Mouse (Mus musculus) layer of hippocampus, postnatal 25 days (tissue): ENCODE results near the gene Tgfbr2. TPM values are rescaled to one million over a fixed set of nuclear protein-coding genes. Genes with fewer than 3 reads are reported as not detected.
"Not testable (repeated sequence)": the region's sequence is repeated elsewhere in the genome, so short reads cannot be mapped to it uniquely, and the experiment has no call there.

Experiments
- DNase-seq, 2 experiments: peaks; one replicate each; pipeline ENCODE4 v3.0.0; 2022; ENCODE audit warnings: mixed read lengths in 2 of 2, low spot score in 1 of 2; ENCODE audit errors: extremely low spot score in 1 of 2
- total RNA-seq, 2 experiments: library from RNA; stranded (reverse); gene quantifications; 2 replicates each; pipeline ENCODE4 v1.2.3; 2021

The Tgfbr2 gene
- total RNA-seq, 2 experiments from 2014 or later: 10.4 to 12.2 TPM

- DNase-seq: no peak
Measured at GRCm38 (mm10) chr9:116083726-116084323, 91.3 kb downstream of the Tgfbr2 start.

- DNase-seq: no peak
Measured at GRCm38 (mm10) chr9:116083300-116083699, 91.9 kb downstream of the Tgfbr2 start.

- DNase-seq: no peak
Measured at GRCm38 (mm10) chr9:116081781-116082180, 93.4 kb downstream of the Tgfbr2 start.

- no peak for DNase-seq
Measured at GRCm38 (mm10) chr9:116077419-116077818, 97.7 kb downstream of the Tgfbr2 start.

DNA sequence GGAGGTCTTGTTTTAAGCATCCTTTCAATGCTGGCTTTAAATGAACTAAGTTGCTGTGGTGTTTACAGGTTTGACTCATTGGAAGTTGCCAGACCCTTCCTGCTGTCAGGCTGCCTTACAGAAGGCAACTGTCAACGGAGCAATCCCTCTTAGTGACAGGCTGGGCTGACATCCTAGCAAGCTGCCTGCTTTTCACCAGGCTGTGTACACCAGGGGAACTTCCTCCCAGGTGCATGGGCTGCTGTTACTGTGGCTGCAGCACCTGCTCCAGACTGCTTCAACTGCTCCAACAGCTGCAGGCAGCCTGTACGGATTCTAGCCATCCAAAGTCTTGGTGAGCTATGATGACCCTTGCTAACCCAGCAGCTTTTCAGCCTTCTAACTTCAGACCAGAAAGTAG lies 98.2 kb downstream of the Tgfbr2 start:
- no peak for DNase-seq

DNA sequence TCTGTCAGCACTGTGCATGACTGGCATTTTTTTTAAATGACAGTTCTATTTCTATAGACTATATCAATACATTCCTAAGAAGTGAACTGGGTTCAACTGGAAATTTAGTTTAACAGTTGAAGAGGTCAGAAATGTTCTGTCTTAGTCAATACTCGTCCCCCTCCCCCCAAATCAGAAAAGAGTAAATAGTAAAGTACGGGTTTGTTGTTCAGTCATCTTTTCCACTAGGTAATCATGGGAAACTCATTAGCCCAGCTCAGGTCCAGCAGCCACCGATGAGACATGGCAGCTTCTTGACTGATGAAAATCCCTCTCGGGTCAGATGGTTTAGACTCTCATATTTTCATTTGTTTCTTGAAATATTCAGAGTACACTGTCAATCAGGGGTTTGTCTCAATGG lies 99.0 kb downstream of the Tgfbr2 start:
- no peak for DNase-seq

DNA sequence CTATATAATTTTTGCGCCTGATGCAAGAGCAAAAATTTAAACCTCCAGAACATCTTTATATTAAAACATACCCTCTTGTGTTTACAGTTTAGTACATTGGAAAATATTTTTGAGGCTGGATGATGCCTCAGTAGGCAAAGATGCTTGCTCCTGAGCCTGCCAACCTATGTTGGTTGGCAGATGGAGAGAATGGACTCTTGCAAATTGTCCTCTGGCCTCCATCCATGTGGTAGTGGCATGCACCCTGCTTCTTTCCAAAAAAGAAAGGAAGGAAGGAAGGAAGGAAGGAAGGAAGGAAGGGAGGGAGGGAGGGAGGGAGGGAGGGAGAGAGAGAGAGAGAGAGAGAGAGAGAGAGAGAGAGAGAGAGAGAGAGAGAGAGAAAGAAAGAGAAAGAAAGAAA lies 103.6 kb downstream of the Tgfbr2 start:
- DNase-seq: not testable (repeated sequence)

DNA sequence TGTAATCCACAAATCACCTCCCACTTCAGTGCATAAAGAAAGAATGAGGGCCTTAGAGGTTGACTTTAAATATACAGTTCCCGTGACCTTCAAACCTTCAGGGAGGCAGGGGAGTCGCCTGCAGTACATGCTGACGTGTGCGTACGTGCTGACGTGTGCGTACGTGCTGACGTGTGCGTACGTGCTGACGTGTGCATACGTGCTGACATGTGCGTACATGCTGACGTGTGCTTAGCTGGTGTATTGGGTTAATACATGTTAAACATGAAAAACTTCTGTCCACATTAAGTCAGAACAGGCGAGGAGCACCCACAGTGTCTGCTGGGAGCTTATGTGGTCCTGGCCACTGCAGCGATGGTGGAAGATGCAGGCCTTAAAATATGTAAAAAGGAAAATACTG lies 110.4 kb downstream of the Tgfbr2 start:
- no peak for DNase-seq

DNA sequence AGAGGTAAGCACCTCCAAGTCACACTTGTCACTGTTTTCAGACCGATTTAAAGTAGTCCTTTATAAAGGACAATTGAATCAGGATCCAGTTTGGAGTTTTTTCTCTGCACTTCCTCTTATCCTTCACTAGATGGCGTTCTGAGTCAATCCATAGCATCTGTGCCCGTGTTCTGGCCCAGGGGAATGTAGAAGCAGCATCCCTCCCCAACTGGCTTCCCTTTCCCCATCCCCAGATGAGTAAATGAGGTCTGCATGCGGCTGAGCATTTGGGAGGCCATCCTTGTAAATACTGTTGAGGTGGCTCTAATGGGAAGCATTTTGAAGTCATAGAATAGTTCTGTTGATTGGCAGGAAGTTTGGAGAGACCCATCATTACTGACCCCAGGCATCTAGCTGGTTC lies 114.5 kb downstream of the Tgfbr2 start:
- peak in 1 of 2 experiments; percentile 11 for DNase-seq

- DNase-seq: no peak
Measured at GRCm38 (mm10) chr9:116059156-116059555, 116.0 kb downstream of the Tgfbr2 start.

DNA sequence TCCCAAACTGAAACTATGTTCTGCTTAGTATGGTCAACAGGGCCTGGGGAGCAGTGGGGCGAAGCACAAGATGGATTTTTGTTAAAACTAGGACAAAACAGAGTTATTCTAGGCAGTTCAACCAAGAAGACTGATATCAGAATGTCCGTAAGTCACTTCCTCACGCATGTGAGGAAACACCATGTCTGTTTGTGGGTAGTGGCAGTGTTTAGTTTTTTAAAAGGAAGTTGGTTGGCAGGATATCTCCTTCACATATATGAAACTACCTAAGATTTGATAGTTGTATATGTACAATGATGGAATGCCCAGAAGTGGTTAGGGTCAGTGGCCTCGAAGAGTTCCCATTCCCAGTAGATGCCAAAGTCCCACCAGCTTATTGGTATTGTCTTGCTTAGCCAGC lies 116.7 kb downstream of the Tgfbr2 start:
- DNase-seq: no peak

DNA sequence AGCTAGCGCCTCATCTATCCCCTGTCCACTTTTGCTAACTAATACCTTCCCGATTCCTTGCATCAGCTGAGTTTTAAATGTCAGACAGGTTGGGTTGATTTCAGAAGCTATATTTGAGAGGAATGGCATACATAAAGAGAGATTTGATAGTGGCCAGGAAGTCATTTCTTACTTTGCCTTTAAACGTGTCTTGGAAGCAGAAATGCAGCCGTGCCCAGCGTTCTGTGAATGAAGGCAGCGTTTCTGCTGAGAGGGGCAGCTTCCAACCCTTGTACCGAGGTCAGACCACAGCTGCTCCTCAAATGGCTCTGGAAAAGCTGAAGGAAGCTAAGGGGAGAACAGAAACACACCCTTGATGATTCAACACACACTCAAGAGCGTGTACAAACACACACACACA lies 121.2 kb downstream of the Tgfbr2 start:
- no peak for DNase-seq

DNA sequence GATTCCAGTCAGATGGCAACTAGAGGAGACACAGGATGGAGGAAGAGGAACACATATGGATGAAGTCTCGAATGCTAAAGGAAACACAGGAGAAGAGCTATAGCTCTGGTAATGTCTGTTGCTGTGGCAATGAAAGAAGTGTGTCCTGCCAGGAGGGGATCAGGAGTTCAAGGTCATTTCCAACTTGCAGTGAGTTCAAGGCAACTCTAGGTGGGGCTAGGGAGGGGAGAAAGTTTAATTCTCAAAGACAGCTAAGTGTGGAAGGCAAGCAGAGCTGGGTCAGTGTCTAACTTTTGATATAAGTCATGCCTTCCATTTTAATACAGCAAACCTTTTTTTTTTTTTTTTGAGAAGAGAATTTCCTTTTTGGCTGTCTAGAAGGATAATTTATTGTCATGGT lies 125.2 kb downstream of the Tgfbr2 start:
- DNase-seq: no peak

GRCm38 (mm10) chr9:116041787-116042186 lies 133.4 kb downstream of the Tgfbr2 start:
- peak; percentile 95 to 99 for DNase-seq

DNA sequence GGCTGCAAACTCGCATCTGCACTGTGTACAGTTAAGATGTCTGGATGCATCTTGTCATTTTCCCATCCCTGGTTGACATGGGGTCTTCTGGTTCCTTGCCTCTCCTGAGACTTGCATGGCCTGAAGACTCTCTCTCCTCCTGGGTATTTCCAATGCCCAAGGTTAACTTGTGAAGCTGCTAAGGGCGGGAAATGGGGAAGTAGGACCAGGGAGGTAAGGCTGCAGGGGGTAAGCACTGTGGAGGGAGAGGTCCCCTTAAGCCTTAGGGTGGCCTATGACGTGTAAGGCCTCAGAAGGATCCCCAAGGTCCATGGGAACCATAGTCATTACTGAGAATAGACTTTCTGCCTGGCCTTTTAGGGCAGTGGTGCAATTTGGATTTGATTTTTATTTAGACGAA lies 133.8 kb downstream of the Tgfbr2 start:
- DNase-seq: no peak

DNA sequence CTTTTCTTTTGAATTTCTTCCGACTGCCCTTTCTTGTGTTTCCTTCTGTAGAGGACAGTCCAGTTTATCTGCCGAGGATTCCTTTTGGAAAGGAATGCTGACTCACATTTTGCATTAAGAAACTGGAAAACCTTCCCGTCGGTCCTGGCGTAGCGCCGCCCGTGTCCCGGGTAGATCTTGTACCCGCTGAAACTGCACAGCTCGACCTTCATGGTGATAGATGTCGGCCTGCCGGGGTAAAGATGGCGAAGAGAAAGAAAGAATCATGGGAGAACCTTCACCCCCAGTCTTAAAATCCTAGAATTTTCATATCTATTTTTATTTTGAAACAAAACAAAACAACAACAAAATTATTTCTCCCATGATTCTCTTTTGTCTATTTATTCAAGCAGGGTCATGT lies 134.3 kb downstream of the Tgfbr2 start:
- DNase-seq: not testable (repeated sequence)

DNA sequence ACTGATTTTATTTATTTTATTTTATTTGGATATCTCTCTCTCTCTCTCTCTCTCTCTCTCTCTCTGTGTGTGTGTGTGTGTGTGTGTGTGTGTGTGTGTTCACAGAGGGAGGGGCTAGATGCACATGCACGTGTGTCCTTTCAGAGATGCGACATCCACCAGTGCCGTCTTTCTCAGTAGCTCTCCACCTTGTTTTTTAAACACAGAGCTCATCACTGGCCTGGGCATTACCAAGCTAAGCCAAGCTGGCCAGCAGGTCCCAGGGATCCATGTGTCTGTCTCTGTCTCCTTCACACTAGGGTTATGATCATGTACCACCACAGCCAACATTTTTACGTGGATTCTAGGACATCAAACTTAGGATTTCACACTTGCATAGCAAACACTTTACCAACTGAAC lies 135.2 kb downstream of the Tgfbr2 start:
- no peak for DNase-seq

DNA sequence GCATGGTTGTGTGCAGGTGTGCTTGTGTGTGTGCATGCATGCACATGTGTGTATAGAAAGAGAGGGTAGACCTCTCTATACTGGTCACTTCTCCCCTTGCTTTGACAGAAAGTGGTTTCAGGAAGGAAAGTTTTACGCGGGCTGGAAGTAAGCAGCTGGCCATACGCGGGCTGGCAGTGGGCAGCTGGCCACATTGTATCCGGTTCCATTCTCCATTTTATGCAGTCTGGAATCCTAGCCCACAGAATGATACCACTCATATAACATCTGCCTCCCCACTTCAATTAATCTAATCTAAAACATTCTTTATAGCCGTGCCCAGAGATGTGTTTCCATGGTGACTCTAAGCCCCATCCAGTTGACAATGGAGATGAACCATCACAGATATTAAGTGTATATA lies 136.9 kb downstream of the Tgfbr2 start:
- DNase-seq: no peak
